Mouse (Mus musculus) ES-E14 (cell line): ENCODE measurements around the gene Hsd17b12. TPM values are rescaled to one million over a fixed set of nuclear protein-coding genes. Genes with fewer than 3 reads are reported as not detected.

Experiments used
- DNase-seq: peaks from one replicate; pipeline ENCODE4 v3.0.0-alpha.2; 2013; ENCODE audit warnings: low read depth, low spot score
- H3K27ac ChIP-seq: 2 replicates; pipeline ENCODE4 v1.5.1; 2012; ENCODE audit warnings: low read depth, mild to moderate bottlenecking, low read length, moderate library complexity, mixed read lengths; ENCODE audit not compliant: poor library complexity, insufficient read depth, severe bottlenecking
- H3K36me3 ChIP-seq: 2 replicates; pipeline ENCODE4 v1.6.1; 2012; ENCODE audit warnings: mild to moderate bottlenecking, low read length, moderate library complexity, mixed read lengths; ENCODE audit not compliant: control insufficient read depth, poor library complexity, insufficient read depth, severe bottlenecking
- H3K4me1 ChIP-seq, 2 experiments: fragments of 150-350 bp in 1 of 2; sonication (generic) in 1 of 2; 2 replicates each; pipeline ENCODE4 v1.6.1; 2012; ENCODE audit warnings: low read length in 2 of 2, mild to moderate bottlenecking in 1 of 2, mixed read lengths in 1 of 2; ENCODE audit not compliant: control insufficient read depth in 2 of 2, insufficient read depth in 2 of 2, poor library complexity in 1 of 2
- H3K4me3 ChIP-seq, 2 experiments: fragments of 150-350 bp in 1 of 2; sonication (generic) in 1 of 2; 2 replicates each; pipeline ENCODE4 v1.5.1; 2012; ENCODE audit warnings: low read length in 2 of 2, low read depth in 1 of 2, mild to moderate bottlenecking in 1 of 2, mixed read lengths in 1 of 2; ENCODE audit not compliant: insufficient read depth in 1 of 2, poor library complexity in 1 of 2, severe bottlenecking in 1 of 2
- H3K9ac ChIP-seq: 2 replicates; pipeline ENCODE4 v1.6.1; 2012; ENCODE audit warnings: low read depth, mild to moderate bottlenecking, low read length, mixed read lengths; ENCODE audit not compliant: poor library complexity, insufficient read depth, severe bottlenecking
- H3K9me3 ChIP-seq: fragments of 150-350 bp; sonication (generic); 2 replicates; pipeline ENCODE4 v1.6.1; 2012; ENCODE audit warnings: low read depth, mild to moderate bottlenecking, low read length; ENCODE audit not compliant: control insufficient read depth, insufficient read depth
- CHD2 ChIP-seq: IDR thresholded peaks from 2 replicates; pipeline ENCODE4 v1.6.1; 2014; ENCODE audit warnings: mild to moderate bottlenecking, low read depth, low read length, inconsistent platforms
- HCFC1 ChIP-seq: IDR thresholded peaks from 2 replicates; pipeline ENCODE4 v1.6.1; 2012; ENCODE audit warnings: low read length, inconsistent platforms, borderline replicate concordance; ENCODE audit not compliant: insufficient read depth
- MAFK ChIP-seq: IDR thresholded peaks from 2 replicates; pipeline ENCODE4 v1.6.1; 2014; ENCODE audit warnings: mild to moderate bottlenecking, low read depth, low read length, inconsistent platforms; ENCODE audit not compliant: insufficient read depth
- ZC3H11A ChIP-seq: IDR thresholded peaks from 2 replicates; pipeline ENCODE4 v1.6.1; 2012; ENCODE audit warnings: low read depth, mild to moderate bottlenecking, inconsistent platforms, low read length, borderline replicate concordance
- ZNF384 ChIP-seq: IDR thresholded peaks from 2 replicates; pipeline ENCODE4 v1.6.1; 2012; ENCODE audit warnings: low read depth, low read length, inconsistent platforms
- in situ Hi-C, 2 experiments: fragments of 600-800 bp; cut with MboI; formaldehyde crosslinking; loops; one replicate each; pipeline ENCODE4 v1.15.1; 2025; ENCODE audit warnings: low sequenced_read_pairs in 2 of 2, inconsistent platforms in 1 of 2; ENCODE audit not compliant: unreplicated experiment in 2 of 2
- total RNA-seq: library from RNA; depleted of rRNA; stranded (reverse); fragments of 300-350 nt; gene quantifications from 2 replicates; pipeline ENCODE4 v1.2.3, GENCODE M21; 2012

The Hsd17b12 gene
- total RNA-seq, 1 experiment, result 149 TPM

DNA sequence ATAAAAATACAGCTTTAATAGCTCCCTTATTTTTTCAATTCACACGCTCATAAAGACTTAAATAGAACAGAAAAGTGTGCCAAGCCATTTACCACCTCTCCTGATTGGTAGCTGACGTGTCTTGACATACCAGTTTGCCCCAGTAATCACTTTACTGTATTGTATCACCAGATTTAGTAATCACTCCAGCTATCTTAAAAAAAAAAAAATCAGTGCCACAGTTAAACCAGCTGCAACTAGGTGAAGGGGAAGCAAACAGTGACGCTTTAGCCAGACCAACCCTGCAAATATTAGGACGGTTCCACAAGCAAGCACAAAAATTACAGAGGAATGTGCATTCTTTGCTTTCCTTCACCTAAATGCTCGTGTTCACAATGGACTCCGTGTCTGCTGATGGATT, 4.4 kb upstream of the Hsd17b12 start:
- H3K4me1 ChIP-seq, result peaks cover 0 to 3% of the 10 kb centered on the region in 2 experiments; a peak in 1 of 4 replicates
- in situ Hi-C loops, result no loop called here
- H3K4me3 ChIP-seq, result no peak overlapping the region
- TF ChIP-seq ZNF384 (no peak), CHD2 (no peak), ZC3H11A (no peak), HCFC1 (no peak), MAFK (no peak)
- DNase-seq, result no peak
- no peak overlapping the region for H3K27ac ChIP-seq
- H3K9me3 ChIP-seq, result no peaks in the 10 kb centered on the region
- H3K9ac ChIP-seq, result no peak overlapping the region
- no peaks in the 10 kb centered on the region for H3K36me3 ChIP-seq

DNA sequence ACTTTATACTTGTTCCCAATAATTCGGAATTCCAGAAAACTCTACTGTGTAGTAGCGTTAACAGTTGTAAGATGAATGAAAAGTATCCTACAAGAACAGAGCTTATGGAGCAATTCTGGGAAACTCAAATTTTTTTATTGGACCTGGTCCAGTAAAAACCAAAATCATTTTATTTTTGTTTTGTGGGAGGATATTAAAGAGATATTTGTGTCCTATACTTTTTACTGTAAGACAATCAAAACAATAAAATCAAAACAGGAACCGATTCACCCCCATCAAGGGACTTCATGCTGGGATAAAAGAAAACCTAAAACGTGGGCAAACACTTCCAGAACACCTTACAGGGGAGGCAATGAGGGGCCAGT, 738 bp upstream of the Hsd17b12 start:
- TF ChIP-seq HCFC1 (no peak), ZC3H11A (no peak), MAFK (no peak), ZNF384 (no peak), CHD2 (no peak)
- Histone ChIP-seq H3K27ac (no peak overlapping the region), H3K4me3 (peak overlapping the region; percentile 58 to 98), H3K9ac (peak overlapping the region; percentile 49; the same call in 1 of the 2 replicates), H3K36me3 (no peaks in the 10 kb centered on the region; the same call in 1 of the 2 replicates), H3K9me3 (no peaks in the 10 kb centered on the region), H3K4me1 (peaks cover 7 to 10% of the 10 kb centered on the region in 2 experiments; a peak in 3 of 4 replicates)
- in situ Hi-C loops, result no loop called here
- DNase-seq, result no peak

DNA sequence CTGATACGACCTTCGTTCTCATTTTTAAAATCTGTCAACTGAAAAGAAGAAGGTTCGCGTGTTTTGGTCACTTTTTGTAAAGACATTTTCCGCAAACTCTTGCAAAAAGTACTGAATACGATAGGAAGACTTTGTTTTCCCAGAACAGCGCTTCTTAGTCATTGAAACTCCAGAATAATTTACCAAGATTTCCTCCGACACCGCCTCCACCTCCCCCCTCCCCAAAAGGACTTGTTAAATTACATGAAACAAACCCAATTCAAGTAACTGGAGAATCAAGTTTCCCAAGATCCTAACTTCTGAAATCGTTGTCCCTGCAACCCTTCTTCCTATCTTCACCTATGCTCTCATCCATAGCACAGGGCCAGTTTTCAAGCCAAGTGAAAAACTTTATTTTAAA, 713 bp downstream of the Hsd17b12 start:
- Histone ChIP-seq H3K36me3 (no peaks in the 10 kb centered on the region; the same call in 1 of the 2 replicates), H3K27ac (no peak overlapping the region), H3K4me3 (peak overlapping the region; percentile 91 to 92), H3K4me1 (peaks cover 10 to 18% of the 10 kb centered on the region in 2 experiments; a peak in 3 of 4 replicates), H3K9me3 (no peaks in the 10 kb centered on the region), H3K9ac (peak overlapping the region; percentile 97; the same call in 1 of the 2 replicates)
- TF ChIP-seq MAFK (no peak), CHD2 (no peak), HCFC1 (no peak), ZNF384 (no peak), ZC3H11A (no peak)
- in situ Hi-C loops, result no loop called here
- DNase-seq, result no peak

DNA sequence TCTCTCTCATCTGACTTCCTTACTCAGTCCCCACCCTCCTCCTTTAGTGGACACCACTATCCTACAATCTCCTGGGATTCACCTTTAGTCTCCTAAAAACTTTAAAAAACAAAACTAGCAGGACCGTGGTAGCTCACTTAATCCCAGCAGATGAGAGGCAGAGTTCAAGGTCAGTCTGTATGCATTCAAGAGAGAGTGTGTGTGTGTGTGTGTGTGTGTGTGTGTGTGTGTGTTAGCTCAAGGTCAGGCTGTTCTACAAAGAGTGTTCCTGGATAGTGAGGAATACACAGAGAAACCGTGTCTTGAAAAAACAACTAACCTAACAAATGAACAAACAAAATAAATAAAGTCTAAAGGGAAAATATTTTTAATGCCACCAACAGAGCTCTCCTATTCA, 12.6 kb downstream of the Hsd17b12 start:
- H3K27ac ChIP-seq, result no peak overlapping the region
- H3K9ac ChIP-seq, result no peak overlapping the region
- no peaks in the 10 kb centered on the region for H3K36me3 ChIP-seq
- H3K4me3 ChIP-seq, result no peak overlapping the region
- no peaks in the 10 kb centered on the region for H3K9me3 ChIP-seq
- no peak for TF ChIP-seq MAFK
- no peak for TF ChIP-seq ZNF384
- TF ChIP-seq ZC3H11A, result no peak
- no peak for TF ChIP-seq HCFC1
- TF ChIP-seq CHD2, result no peak
- H3K4me1 ChIP-seq, result no peaks in the 10 kb centered on the region; a peak in 1 of 4 replicates
- in situ Hi-C loops, result no loop called here
- DNase-seq, result no peak
